Mouse (Mus musculus) forebrain, postnatal 0 days (tissue): ENCODE data around the gene Cbfb. TPM values are rescaled to one million over a fixed set of nuclear protein-coding genes. Genes with fewer than 3 reads are reported as not detected.
"Not testable (repeated sequence)": the region's sequence is repeated elsewhere in the genome, so short reads cannot be mapped to it uniquely, and the experiment has no call there.

Experiments
- ATAC-seq: fragments of 200-750 bp; cut with Nextera tagmentation; 2 replicates; pipeline ENCODE4 v1.8.0; 2017; ENCODE audit warnings: mild to moderate bottlenecking, moderate library complexity
- DNase-seq: peaks from one replicate; pipeline ENCODE4 v3.0.0-alpha.2; 2015
- H3K27ac ChIP-seq: fragments of 300-500 bp; sonication (generic); 2 replicates; pipeline ENCODE4 v1.5.1; 2014; ENCODE audit warnings: low read depth, mild to moderate bottlenecking, antibody characterized with exemption, low read length, moderate library complexity, mixed read lengths
- H3K27me3 ChIP-seq: fragments of 300-500 bp; sonication (generic); 2 replicates; pipeline ENCODE4 v1.6.1; 2014; ENCODE audit warnings: mild to moderate bottlenecking, low read length, mixed read lengths; ENCODE audit not compliant: insufficient read depth
- H3K36me3 ChIP-seq: fragments of 300-500 bp; sonication (generic); 2 replicates; pipeline ENCODE4 v1.6.1; 2014; ENCODE audit warnings: mild to moderate bottlenecking, moderate library complexity; ENCODE audit not compliant: insufficient read depth
- H3K4me1 ChIP-seq: fragments of 300-500 bp; sonication (generic); 2 replicates; pipeline ENCODE4 v1.6.1; 2014; ENCODE audit warnings: antibody characterized with exemption; ENCODE audit not compliant: insufficient read depth
- H3K4me2 ChIP-seq: fragments of 300-500 bp; sonication (generic); 2 replicates; pipeline ENCODE4 v1.6.1; 2014; ENCODE audit warnings: low read depth, mild to moderate bottlenecking, moderate library complexity
- H3K4me3 ChIP-seq: fragments of 300-500 bp; sonication (generic); 2 replicates; pipeline ENCODE4 v1.5.1; 2014; ENCODE audit warnings: low read depth, low read length, mixed read lengths
- H3K9ac ChIP-seq: fragments of 300-500 bp; sonication (generic); 2 replicates; pipeline ENCODE4 v1.6.1; 2014; ENCODE audit warnings: mild to moderate bottlenecking
- H3K9me3 ChIP-seq: fragments of 300-500 bp; sonication (generic); 2 replicates; pipeline ENCODE4 v1.6.1; 2016; ENCODE audit warnings: low read length
- CTCF ChIP-seq: sonication (generic); IDR thresholded peaks from 2 replicates; pipeline ENCODE4 v1.5.1; 2016; ENCODE audit warnings: antibody characterized with exemption, control low read depth, low read depth
- WGBS: fragments of 180-500 bp; shearing (Covaris S2); extraction: QIAGEN DNeasy Blood & Tissue Kit; methylation state at CpG from one replicate; pipeline ENCODE4 v1.1.7; 2014; 5-methylcytosine and 5-hydroxymethylcytosine counted together
- polyA plus RNA-seq: library from polyadenylated mRNA; unstranded; fragments of >200 nt; fragmentation: Nextera tagmentation; extraction: Ambion mirVana; gene quantifications from 2 replicates; pipeline ENCODE4 v1.2.1, GENCODE M21; 2015
- total RNA-seq: library from RNA; depleted of rRNA; stranded (reverse); fragments of >200 nt; gene quantifications from 2 replicates; pipeline ENCODE4 v1.2.3, GENCODE M21; 2014

The Cbfb gene
- total and polyA plus RNA-seq, 2 experiments from 2014 or later, result 29.9 to 65.6 TPM

DNA sequence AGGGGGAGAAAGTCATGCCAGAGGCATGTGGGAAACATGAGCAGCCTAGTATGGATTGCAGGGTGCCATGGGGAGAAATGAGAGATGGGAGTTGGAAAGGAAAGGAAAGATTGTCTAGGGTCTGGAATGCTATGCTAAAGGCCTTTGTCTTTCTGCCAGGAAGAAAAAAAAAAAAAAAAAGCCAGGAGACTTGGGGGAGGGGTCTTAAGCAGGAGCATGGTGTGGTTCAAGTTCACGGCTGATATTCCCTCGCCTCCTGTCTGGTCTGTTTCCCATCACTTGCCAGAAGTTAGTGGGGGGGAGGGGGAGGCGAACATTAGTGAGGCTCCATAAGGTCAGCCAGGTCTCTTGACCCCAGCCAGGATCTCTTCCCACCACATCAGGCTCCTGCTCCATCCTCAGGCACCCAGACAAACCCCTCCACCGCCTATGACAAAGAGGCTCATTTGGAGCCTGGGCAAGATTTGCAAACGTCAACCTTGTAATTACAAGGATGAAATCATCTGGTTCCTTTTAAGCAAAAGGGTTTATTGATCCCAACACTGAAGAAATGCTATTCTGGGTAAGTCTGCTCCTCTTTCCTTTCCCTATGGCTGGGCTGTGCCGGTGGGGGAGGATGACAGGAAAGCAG is 6.1 kb upstream of the Cbfb start:
- Histone ChIP-seq H3K36me3 (no peaks in the 10 kb centered on the region), H3K27me3 (no peaks in the 10 kb centered on the region)
- ATAC-seq, result no peak

DNA sequence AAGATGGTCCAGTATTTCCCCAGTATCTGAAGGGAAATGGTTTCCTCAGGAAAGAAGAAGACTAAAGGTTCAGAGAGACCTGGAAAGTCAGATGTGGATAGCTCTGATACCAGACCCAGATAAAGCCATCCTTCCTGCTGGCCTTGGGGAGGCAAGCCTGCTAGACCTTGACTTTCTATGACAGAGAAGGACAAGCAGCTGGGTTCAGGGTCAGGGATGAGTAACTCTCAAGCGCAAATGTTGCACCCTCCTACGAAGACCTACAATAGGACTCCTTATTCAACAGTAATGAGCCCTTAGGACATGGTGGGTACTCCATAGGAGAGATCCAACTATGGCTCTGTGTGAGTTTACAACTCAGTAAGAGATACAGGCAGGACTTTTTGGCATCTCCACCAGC is 5.3 kb upstream of the Cbfb start:
- H3K9ac ChIP-seq, result no peak overlapping the region
- ATAC-seq, result no peak
- H3K27me3 ChIP-seq, result no peaks in the 10 kb centered on the region
- WGBS, result 90% methylated on average over 2 of the region's 2 CpGs
- no peak overlapping the region for H3K27ac ChIP-seq
- H3K4me3 ChIP-seq, result no peak overlapping the region
- no peak overlapping the region for H3K4me2 ChIP-seq
- no peak for TF ChIP-seq CTCF
- no peaks in the 10 kb centered on the region for H3K4me1 ChIP-seq
- DNase-seq, result no peak
- no peaks in the 10 kb centered on the region for H3K9me3 ChIP-seq
- H3K36me3 ChIP-seq, result no peaks in the 10 kb centered on the region

More for the DNA sequence above, 6.1 kb upstream of the Cbfb start:
- no peak for TF ChIP-seq CTCF
- Histone ChIP-seq H3K4me2 (no peak overlapping the region), H3K4me3 (no peak overlapping the region), H3K4me1 (no peaks in the 10 kb centered on the region), H3K27ac (no peak overlapping the region), H3K9me3 (no peaks in the 10 kb centered on the region), H3K9ac (no peak overlapping the region)
- DNase-seq, result no peak
- 31% methylated on average over 6 of the region's 6 CpGs for WGBS

- H3K4me2 ChIP-seq, result no peak overlapping the region
- H3K9ac ChIP-seq, result no peak overlapping the region
- no peak overlapping the region for H3K27ac ChIP-seq
- no peaks in the 10 kb centered on the region for H3K9me3 ChIP-seq
- 76% methylated on average over 2 of the region's 2 CpGs for WGBS
- no peak for TF ChIP-seq CTCF
- no peaks in the 10 kb centered on the region for H3K36me3 ChIP-seq
- DNase-seq, result no peak
- no peaks in the 10 kb centered on the region for H3K27me3 ChIP-seq
- no peak for ATAC-seq
- no peaks in the 10 kb centered on the region for H3K4me1 ChIP-seq
- H3K4me3 ChIP-seq, result no peak overlapping the region
Observed at GRCm38 (mm10) chr8:105167116-105167515, 3.4 kb upstream of the Cbfb start.

- H3K9me3 ChIP-seq, result no peaks in the 10 kb centered on the region
- no peaks in the 10 kb centered on the region for H3K36me3 ChIP-seq
- H3K27me3 ChIP-seq, result no peaks in the 10 kb centered on the region
- no peak overlapping the region for H3K4me2 ChIP-seq
- H3K4me3 ChIP-seq, result no peak overlapping the region
- no peak for DNase-seq
- 39% methylated on average over 3 of the region's 3 CpGs for WGBS
- no peaks in the 10 kb centered on the region for H3K4me1 ChIP-seq
- no peak overlapping the region for H3K9ac ChIP-seq
- ATAC-seq, result no peak
- H3K27ac ChIP-seq, result no peak overlapping the region
- no peak for TF ChIP-seq CTCF
Observed at GRCm38 (mm10) chr8:105169582-105169981, 892 bp upstream of the Cbfb start.

DNA sequence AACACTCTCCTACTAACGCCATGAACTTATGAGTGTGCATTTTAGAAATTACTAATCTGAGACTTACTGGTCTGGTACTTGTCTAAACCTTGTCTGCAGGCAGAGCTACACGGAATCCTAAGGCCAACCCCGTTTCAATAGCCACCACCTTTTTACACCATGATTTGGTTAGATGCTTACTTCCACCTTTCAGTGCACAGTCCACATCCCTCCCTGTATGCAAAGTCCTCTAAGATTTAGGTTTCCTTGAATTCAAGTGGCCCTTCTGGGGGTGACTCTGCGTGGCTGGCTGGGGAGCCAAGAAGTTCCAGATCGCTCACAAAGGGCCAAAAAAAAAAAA is 463 bp upstream of the Cbfb start:
- ATAC-seq (no peak), DNase-seq (no peak)
- Histone ChIP-seq H3K36me3 (no peaks in the 10 kb centered on the region), H3K27ac (peak overlapping the region; percentile 88), H3K4me1 (no peaks in the 10 kb centered on the region), H3K9me3 (no peaks in the 10 kb centered on the region), H3K4me3 (peak overlapping the region; percentile 97), H3K27me3 (no peaks in the 10 kb centered on the region), H3K9ac (peak overlapping the region; percentile 77), H3K4me2 (peak overlapping the region; percentile 74)
- TF ChIP-seq CTCF, result no peak
- WGBS, result 1% methylated on average over 5 of the region's 5 CpGs

GRCm38 (mm10) chr8:105171116-105172002 is 885 bp downstream of the Cbfb start:
- no peak for TF ChIP-seq CTCF
- Histone ChIP-seq H3K4me3 (peak overlapping the region; percentile 97), H3K27ac (peak overlapping the region; percentile 88), H3K4me2 (peak overlapping the region; percentile 74), H3K36me3 (no peaks in the 10 kb centered on the region), H3K27me3 (no peaks in the 10 kb centered on the region), H3K4me1 (no peaks in the 10 kb centered on the region), H3K9me3 (no peaks in the 10 kb centered on the region), H3K9ac (peak overlapping the region; percentile 77)
- ATAC-seq, result peak; percentile 41
- under 1% methylated on average over 92 of the region's 92 CpGs for WGBS
- peak; percentile 66 for DNase-seq

GRCm38 (mm10) chr8:105172003-105172362 is 1.5 kb downstream of the Cbfb start:
- DNase-seq, result no peak
- ATAC-seq, result no peak
- Histone ChIP-seq H3K9me3 (no peaks in the 10 kb centered on the region), H3K4me2 (peak overlapping the region; percentile 74), H3K9ac (peak overlapping the region; percentile 77), H3K4me3 (peak overlapping the region; percentile 97), H3K4me1 (no peaks in the 10 kb centered on the region), H3K27me3 (no peaks in the 10 kb centered on the region), H3K36me3 (no peaks in the 10 kb centered on the region), H3K27ac (0 out of 2 replicates have a peak overlapping the region, but pooled peaks have one; percentile 88)
- 11% methylated on average over 6 of the region's 6 CpGs for WGBS
- no peak for TF ChIP-seq CTCF

DNA sequence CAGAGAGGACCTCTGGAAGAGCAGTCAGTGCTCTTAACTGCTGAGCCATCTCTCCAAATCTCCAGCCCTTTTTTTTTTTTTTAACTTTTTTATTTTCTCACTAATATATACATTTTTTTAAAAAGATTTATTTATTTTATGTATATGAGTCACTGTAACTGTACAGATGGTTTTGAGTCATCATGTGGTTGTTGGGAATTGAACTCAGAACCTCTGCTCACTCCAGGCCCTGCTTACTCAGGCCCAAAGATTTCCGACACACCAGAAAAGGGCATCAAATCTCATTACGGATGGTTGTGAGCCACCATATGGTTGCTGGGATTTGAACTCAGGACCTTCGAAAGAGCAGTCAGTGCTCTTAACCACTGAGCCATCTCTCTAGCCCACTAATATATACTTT is 4.8 kb downstream of the Cbfb start:
- not testable (repeated sequence) for H3K27me3 ChIP-seq, H3K4me2 ChIP-seq, H3K9me3 ChIP-seq, H3K4me3 ChIP-seq, H3K9ac ChIP-seq, H3K36me3 ChIP-seq, H3K27ac ChIP-seq, H3K4me1 ChIP-seq, ATAC-seq, DNase-seq
- 96% methylated on average over 3 of the region's 3 CpGs for WGBS
